Mouse (Mus musculus): ENCODE measurements at regions not wholly inside any gene's neighbourhood (a gene's known extent, or its start where the extent isn't known, plus 50 kb on each side); places are given as distances from the start of the nearest gene placed in this dataset.

- TF ChIP-seq POLR2A (IDR thresholded peaks at IDR 0.05; ENCODE audit: insufficient read length, low read depth) = no peak
- no peak for TF ChIP-seq TCF12 (IDR thresholded peaks at IDR 0.05; ENCODE audit: insufficient read depth, poor library complexity, severe bottlenecking)
- TF ChIP-seq TCF3 (IDR thresholded peaks at IDR 0.05; ENCODE audit: insufficient read length, low read depth) = no peak
- TF ChIP-seq POLR2AphosphoS2 (IDR thresholded peaks at IDR 0.05; ENCODE audit: insufficient read length, low read depth) = no peak
- no peak for TF ChIP-seq MAX (IDR thresholded peaks at IDR 0.05; ENCODE audit: low read depth)
- TF ChIP-seq MYOG (IDR thresholded peaks at IDR 0.05; ENCODE audit: control insufficient read depth in 1 of 3, insufficient read depth in 1 of 3, insufficient read length in 2 of 3, low read depth in 2 of 3) = no peak
- TF ChIP-seq USF1 (IDR thresholded peaks at IDR 0.05; ENCODE audit: low read depth) = no peak
- TF ChIP-seq CEBPB (IDR thresholded peaks at IDR 0.05; ENCODE audit: insufficient read depth, poor library complexity, severe bottlenecking) = no peak
- no peak for TF ChIP-seq E2F4 (IDR thresholded peaks at IDR 0.05; ENCODE audit: insufficient read depth)
These were observed 394.4 kb upstream of the Plxna2 start for GRCm38 (mm10) chr1:194223610-194224009.

All from myocyte (in vitro differentiated cells).